Mouse (Mus musculus): ENCODE measurements around the gene Alox8. TPM values are rescaled to one million over a fixed set of nuclear protein-coding genes. Genes with fewer than 3 reads are reported as not detected.

Alox8 gene
- polyA plus RNA-seq, 1 experiment from 2014 or later = 0.43 TPM

DNA sequence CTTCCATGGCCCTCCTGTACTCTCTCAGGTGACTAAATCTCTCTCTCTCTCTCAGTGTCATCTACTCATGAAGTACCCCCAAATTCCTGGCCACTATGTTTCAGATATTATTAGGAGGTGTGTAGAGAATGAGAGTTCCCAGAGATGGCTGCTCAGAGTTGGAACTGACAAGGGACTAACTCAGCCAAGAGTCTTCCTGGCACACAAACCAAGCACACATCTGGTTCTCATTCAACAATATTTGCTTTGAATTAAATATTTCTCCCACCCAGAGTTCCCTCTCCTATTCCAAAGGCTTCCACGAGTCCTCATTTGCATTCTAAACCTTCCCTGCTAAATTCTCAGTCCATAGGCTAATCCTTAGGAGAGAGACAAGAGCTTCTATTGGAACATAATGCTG, 28.1 kb upstream of the Alox8 start:
- Histone ChIP-seq H3K4me3 (ENCODE audit: low read depth, low read length) (no peak overlapping the region), H3K4me1 (ENCODE audit: control insufficient read depth, insufficient read depth, low read length) (no peaks in the 10 kb centered on the region), H3K4me2 (ENCODE audit: low read depth, low read length) (no peak overlapping the region), H3K36me3 (ENCODE audit: control insufficient read depth, insufficient read depth, low read length) (no peaks in the 10 kb centered on the region), H3K27me3 (ENCODE audit: control insufficient read depth, insufficient read depth, low read length) (no peaks in the 10 kb centered on the region), H3K9me3 (ENCODE audit: control insufficient read depth, low read length) (no peaks in the 10 kb centered on the region), H3K27ac (ENCODE audit: low read depth, low read length) (no peak overlapping the region), H3K9ac (replicated peaks; ENCODE audit: low read depth, low read length) (no peak overlapping the region)
- no peak for ATAC-seq (ENCODE audit: low read depth)
- WGBS = 86% methylated on average over 1 of the region's 1 CpGs

- Histone ChIP-seq H3K36me3 (ENCODE audit: control insufficient read depth, insufficient read depth, low read length) (no peaks in the 10 kb centered on the region), H3K9me3 (ENCODE audit: control insufficient read depth, low read length) (no peaks in the 10 kb centered on the region), H3K27me3 (ENCODE audit: control insufficient read depth, insufficient read depth, low read length) (no peaks in the 10 kb centered on the region), H3K9ac (replicated peaks; ENCODE audit: low read depth, low read length) (no peak overlapping the region), H3K4me2 (ENCODE audit: low read depth, low read length) (no peak overlapping the region), H3K27ac (ENCODE audit: low read depth, low read length) (no peak overlapping the region), H3K4me1 (ENCODE audit: control insufficient read depth, insufficient read depth, low read length) (no peaks in the 10 kb centered on the region), H3K4me3 (ENCODE audit: low read depth, low read length) (no peak overlapping the region)
- ATAC-seq (ENCODE audit: low read depth) = no peak
- 88% methylated on average over 4 of the region's 4 CpGs for WGBS
These were observed 25.5 kb upstream of the Alox8 start for GRCm38 (mm10) chr11:69223101-69223500.

- 83% methylated on average over 4 of the region's 4 CpGs for WGBS
- H3K9me3 ChIP-seq (ENCODE audit: control insufficient read depth, low read length) = no peaks in the 10 kb centered on the region
These were observed 23.4 kb upstream of the Alox8 start for GRCm38 (mm10) chr11:69221070-69221469.

GRCm38 (mm10) chr11:69218661-69219060, 21.0 kb upstream of the Alox8 start:
- Histone ChIP-seq H3K9ac (replicated peaks; ENCODE audit: low read depth, low read length) (no peak overlapping the region), H3K27ac (ENCODE audit: low read depth, low read length) (no peak overlapping the region), H3K36me3 (ENCODE audit: control insufficient read depth, insufficient read depth, low read length) (no peaks in the 10 kb centered on the region), H3K27me3 (ENCODE audit: control insufficient read depth, insufficient read depth, low read length) (no peaks in the 10 kb centered on the region), H3K9me3 (ENCODE audit: control insufficient read depth, low read length) (no peaks in the 10 kb centered on the region), H3K4me1 (ENCODE audit: control insufficient read depth, insufficient read depth, low read length) (no peaks in the 10 kb centered on the region), H3K4me3 (ENCODE audit: low read depth, low read length) (no peak overlapping the region), H3K4me2 (ENCODE audit: low read depth, low read length) (no peak overlapping the region)
- 63% methylated on average over 2 of the region's 2 CpGs for WGBS
- ATAC-seq (ENCODE audit: low read depth) = no peak

More at GRCm38 (mm10) chr11:69221070-69221469, 23.4 kb upstream of the Alox8 start:
- no peak overlapping the region for H3K4me3 ChIP-seq (ENCODE audit: low read depth, low read length)
- no peak overlapping the region for H3K27ac ChIP-seq (ENCODE audit: low read depth, low read length)
- no peak for ATAC-seq (ENCODE audit: low read depth)
- H3K4me2 ChIP-seq (ENCODE audit: low read depth, low read length) = no peak overlapping the region
- H3K27me3 ChIP-seq (ENCODE audit: control insufficient read depth, insufficient read depth, low read length) = no peaks in the 10 kb centered on the region
- no peak overlapping the region for H3K9ac ChIP-seq (replicated peaks; ENCODE audit: low read depth, low read length)
- no peaks in the 10 kb centered on the region for H3K4me1 ChIP-seq (ENCODE audit: control insufficient read depth, insufficient read depth, low read length)
- no peaks in the 10 kb centered on the region for H3K36me3 ChIP-seq (ENCODE audit: control insufficient read depth, insufficient read depth, low read length)

DNA sequence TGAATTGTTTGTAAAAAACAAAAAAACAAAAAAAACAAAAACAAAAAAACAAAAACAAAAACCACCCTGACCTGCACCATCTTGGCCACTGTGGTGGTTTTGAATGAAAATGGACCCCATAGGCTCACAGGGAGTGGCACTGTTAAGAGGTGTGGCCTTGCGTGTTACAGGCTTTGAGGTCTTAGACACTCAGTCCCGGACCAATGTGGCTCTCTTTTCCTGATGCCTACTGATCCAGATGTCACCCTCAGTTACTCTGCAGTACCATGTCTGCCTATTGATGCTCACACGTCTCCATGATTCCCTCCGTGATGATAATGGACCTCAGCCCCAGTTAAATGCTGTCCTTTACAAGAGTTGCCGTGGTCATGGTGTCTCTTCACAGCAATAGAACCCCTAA, 19.8 kb upstream of the Alox8 start:
- no peak overlapping the region for H3K4me3 ChIP-seq (ENCODE audit: low read depth, low read length)
- H3K9ac ChIP-seq (replicated peaks; ENCODE audit: low read depth, low read length) = no peak overlapping the region
- no peaks in the 10 kb centered on the region for H3K4me1 ChIP-seq (ENCODE audit: control insufficient read depth, insufficient read depth, low read length)
- ATAC-seq (ENCODE audit: low read depth) = no peak
- no peaks in the 10 kb centered on the region for H3K36me3 ChIP-seq (ENCODE audit: control insufficient read depth, insufficient read depth, low read length)
- H3K9me3 ChIP-seq (ENCODE audit: control insufficient read depth, low read length) = no peaks in the 10 kb centered on the region
- H3K4me2 ChIP-seq (ENCODE audit: low read depth, low read length) = no peak overlapping the region
- WGBS = 88% methylated on average over 5 of the region's 5 CpGs
- no peaks in the 10 kb centered on the region for H3K27me3 ChIP-seq (ENCODE audit: control insufficient read depth, insufficient read depth, low read length)
- no peak overlapping the region for H3K27ac ChIP-seq (ENCODE audit: low read depth, low read length)

DNA sequence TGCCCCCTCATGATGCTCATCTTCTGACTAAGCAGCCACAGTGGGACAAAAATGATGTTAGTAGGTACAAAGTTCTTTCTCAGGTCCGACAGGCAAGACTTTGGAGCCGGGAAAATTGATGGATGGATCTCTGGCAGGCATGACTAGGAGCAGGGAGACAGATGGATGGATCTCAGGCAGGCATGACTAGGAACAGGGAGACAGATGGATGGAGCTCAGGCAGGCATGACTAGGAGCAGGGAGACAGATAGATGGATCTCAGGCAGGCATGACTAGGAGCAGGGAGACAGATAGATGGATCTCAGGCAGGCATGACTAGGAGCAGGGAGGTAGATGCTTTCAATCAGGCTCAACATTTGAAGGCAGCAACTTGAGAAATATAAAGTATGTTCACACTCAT, 13.8 kb upstream of the Alox8 start:
- Histone ChIP-seq H3K9ac (replicated peaks; ENCODE audit: low read depth, low read length) (no peak overlapping the region), H3K4me1 (ENCODE audit: control insufficient read depth, insufficient read depth, low read length) (no peaks in the 10 kb centered on the region), H3K4me2 (ENCODE audit: low read depth, low read length) (peak overlapping the region; percentile 43), H3K9me3 (ENCODE audit: control insufficient read depth, low read length) (no peaks in the 10 kb centered on the region), H3K27me3 (ENCODE audit: control insufficient read depth, insufficient read depth, low read length) (no peaks in the 10 kb centered on the region), H3K27ac (ENCODE audit: low read depth, low read length) (no peak overlapping the region), H3K36me3 (ENCODE audit: control insufficient read depth, insufficient read depth, low read length) (no peaks in the 10 kb centered on the region), H3K4me3 (ENCODE audit: low read depth, low read length) (peak overlapping the region; percentile 25; the same call in 1 of the 2 replicates)
- no peak for ATAC-seq (ENCODE audit: low read depth)
- WGBS = 21% methylated on average over 2 of the region's 2 CpGs

DNA sequence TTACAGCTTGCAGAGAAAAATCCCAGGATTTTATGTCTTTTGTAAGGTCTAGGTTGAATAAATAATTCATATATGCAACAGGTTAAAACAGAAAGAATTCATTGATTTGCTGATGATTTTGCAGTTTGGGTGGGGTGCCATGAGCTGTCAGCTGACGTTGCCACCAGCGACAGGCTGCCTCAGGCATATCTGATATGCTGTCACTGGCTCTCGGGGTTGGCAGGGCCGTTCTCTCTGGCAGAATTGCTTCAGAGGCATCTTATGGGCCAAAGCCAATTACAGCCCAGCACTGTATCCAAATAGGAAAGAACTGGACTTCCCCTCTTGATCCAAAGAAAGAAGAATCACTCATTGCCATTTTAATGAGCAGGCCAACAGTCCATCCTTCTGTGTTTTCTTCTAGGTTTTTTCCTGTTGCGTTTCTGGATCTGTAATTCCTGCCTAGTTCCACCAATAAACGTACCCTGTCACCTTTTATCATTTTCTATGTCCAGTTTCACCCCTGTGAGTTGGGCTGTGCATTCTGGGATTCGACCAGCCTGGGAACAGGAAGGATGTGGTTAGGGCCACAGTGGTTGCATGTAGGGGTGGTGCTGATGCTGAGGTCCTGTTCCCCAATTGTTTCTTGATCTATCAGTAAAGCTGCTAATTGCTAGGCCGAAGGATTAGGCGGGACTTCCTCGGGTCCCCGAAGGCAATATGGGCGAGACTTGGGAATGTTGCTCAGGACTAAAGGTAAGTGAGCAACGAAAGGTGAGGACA, 5.0 kb upstream of the Alox8 start:
- Histone ChIP-seq H3K9ac (replicated peaks; ENCODE audit: low read depth, low read length) (no peak overlapping the region), H3K27ac (ENCODE audit: low read depth, low read length) (no peak overlapping the region), H3K4me1 (ENCODE audit: control insufficient read depth, insufficient read depth, low read length) (no peaks in the 10 kb centered on the region), H3K36me3 (ENCODE audit: control insufficient read depth, insufficient read depth, low read length) (no peaks in the 10 kb centered on the region), H3K9me3 (ENCODE audit: control insufficient read depth, low read length) (no peaks in the 10 kb centered on the region), H3K4me3 (ENCODE audit: low read depth, low read length) (no peak overlapping the region), H3K4me2 (ENCODE audit: low read depth, low read length) (no peak overlapping the region), H3K27me3 (ENCODE audit: control insufficient read depth, insufficient read depth, low read length) (peaks cover 6% of the 10 kb centered on the region; the same call in 1 of the 2 replicates)
- ATAC-seq (ENCODE audit: low read depth) = no peak
- 88% methylated on average over 13 of the region's 13 CpGs for WGBS

DNA sequence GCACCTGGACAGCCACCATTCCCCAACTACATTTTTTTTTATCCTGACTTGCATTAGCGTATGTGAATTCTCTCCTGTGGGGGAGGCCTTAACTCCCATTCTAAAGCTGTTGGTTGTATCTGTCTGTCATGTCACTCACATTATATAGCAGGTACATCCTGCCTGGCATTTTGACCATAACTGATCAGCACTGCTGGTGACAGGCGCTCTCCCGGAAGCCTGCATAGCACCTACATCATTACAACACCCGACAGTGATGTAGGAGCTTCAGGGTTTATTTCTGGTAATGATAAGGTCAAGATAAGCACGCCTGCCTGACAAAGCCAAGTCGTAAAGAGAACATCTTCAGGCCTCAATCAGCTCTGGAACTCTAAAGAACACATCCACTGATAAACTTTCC, 2.6 kb upstream of the Alox8 start:
- no peaks in the 10 kb centered on the region for H3K4me1 ChIP-seq (ENCODE audit: control insufficient read depth, insufficient read depth, low read length)
- no peak overlapping the region for H3K4me3 ChIP-seq (ENCODE audit: low read depth, low read length)
- no peak overlapping the region for H3K27ac ChIP-seq (ENCODE audit: low read depth, low read length)
- WGBS = 82% methylated on average over 6 of the region's 6 CpGs
- H3K9ac ChIP-seq (replicated peaks; ENCODE audit: low read depth, low read length) = no peak overlapping the region
- H3K27me3 ChIP-seq (ENCODE audit: control insufficient read depth, insufficient read depth, low read length) = peaks cover 12% of the 10 kb centered on the region
- H3K36me3 ChIP-seq (ENCODE audit: control insufficient read depth, insufficient read depth, low read length) = no peaks in the 10 kb centered on the region
- no peak for ATAC-seq (ENCODE audit: low read depth)
- no peaks in the 10 kb centered on the region for H3K9me3 ChIP-seq (ENCODE audit: control insufficient read depth, low read length)
- H3K4me2 ChIP-seq (ENCODE audit: low read depth, low read length) = no peak overlapping the region

- Histone ChIP-seq H3K27ac (ENCODE audit: low read depth, low read length) (no peak overlapping the region), H3K9me3 (ENCODE audit: control insufficient read depth, low read length) (no peaks in the 10 kb centered on the region)
These were observed 1.6 kb upstream of the Alox8 start for GRCm38 (mm10) chr11:69199251-69199650.

More at GRCm38 (mm10) chr11:69199251-69199650, 1.6 kb upstream of the Alox8 start:
- no peaks in the 10 kb centered on the region for H3K36me3 ChIP-seq (ENCODE audit: control insufficient read depth, insufficient read depth, low read length)
- WGBS = 81% methylated on average over 1 of the region's 1 CpGs
- no peak overlapping the region for H3K9ac ChIP-seq (replicated peaks; ENCODE audit: low read depth, low read length)
- peaks cover 12% of the 10 kb centered on the region for H3K27me3 ChIP-seq (ENCODE audit: control insufficient read depth, insufficient read depth, low read length)
- no peak overlapping the region for H3K4me2 ChIP-seq (ENCODE audit: low read depth, low read length)
- no peak for ATAC-seq (ENCODE audit: low read depth)
- H3K4me3 ChIP-seq (ENCODE audit: low read depth, low read length) = no peak overlapping the region
- no peaks in the 10 kb centered on the region for H3K4me1 ChIP-seq (ENCODE audit: control insufficient read depth, insufficient read depth, low read length)

Data from neural tube, embryonic 14.5 days (tissue).